Mouse (Mus musculus): ENCODE data around the gene Ccl5.

Ccl5 gene

DNA sequence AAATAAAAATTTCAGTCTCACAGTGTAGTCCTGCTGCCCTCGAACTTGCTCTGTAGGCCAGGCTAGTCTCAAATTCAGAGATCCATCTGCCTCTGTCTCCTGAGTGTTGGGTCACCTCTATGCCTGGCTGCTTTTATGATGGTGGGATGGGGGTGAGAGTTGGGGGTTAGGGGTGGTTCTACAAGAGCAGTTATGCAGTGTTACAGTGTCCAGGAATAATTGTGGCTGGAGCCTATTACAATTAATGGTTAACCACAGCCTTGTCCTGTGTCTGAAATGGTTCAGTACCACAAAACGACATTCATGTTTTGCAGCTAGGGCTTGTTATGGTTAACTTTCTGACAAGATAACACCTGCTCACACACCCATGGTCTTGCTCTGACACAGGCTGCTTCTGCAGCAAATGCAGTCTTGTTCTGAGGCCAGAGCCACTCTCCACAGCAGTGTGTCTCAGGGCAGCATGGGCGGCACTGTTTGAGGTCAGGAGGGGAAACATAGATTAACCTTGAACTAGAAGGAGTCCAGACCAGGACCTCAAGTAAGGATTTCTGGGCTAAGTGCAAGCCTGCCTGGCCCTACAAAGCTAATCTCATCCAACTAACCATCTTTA is 8.5 kb upstream of the Ccl5 start:
- DNase-seq, result peak; percentile 48

DNA sequence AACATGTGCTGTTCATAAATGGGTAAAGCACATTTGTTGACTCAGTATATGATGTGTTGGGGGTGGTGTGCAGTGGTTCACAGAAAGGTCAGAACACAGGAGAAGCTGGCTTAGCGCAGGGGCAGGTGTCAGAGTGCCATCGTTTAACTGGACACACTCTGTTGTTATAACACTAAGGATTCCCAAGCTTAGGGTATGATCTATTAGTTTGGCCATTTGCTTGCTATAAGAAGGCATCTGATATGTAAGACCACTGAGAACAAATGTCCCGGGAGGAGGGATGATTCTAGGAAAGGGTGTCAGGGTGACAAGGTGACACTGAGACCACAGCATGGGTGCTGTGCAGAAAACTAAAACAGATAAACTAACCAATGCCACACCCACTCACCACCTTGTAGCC is 6.5 kb upstream of the Ccl5 start:
- DNase-seq, result no peak

GRCm38 (mm10) chr11:83534609-83535423 is 4.5 kb upstream of the Ccl5 start:
- DNase-seq, result peak; percentile 90

- no peak for DNase-seq
Observed at GRCm38 (mm10) chr11:83534143-83534542, 3.8 kb upstream of the Ccl5 start.

GRCm38 (mm10) chr11:83533192-83533591 is 2.9 kb upstream of the Ccl5 start:
- DNase-seq, result no peak

DNA sequence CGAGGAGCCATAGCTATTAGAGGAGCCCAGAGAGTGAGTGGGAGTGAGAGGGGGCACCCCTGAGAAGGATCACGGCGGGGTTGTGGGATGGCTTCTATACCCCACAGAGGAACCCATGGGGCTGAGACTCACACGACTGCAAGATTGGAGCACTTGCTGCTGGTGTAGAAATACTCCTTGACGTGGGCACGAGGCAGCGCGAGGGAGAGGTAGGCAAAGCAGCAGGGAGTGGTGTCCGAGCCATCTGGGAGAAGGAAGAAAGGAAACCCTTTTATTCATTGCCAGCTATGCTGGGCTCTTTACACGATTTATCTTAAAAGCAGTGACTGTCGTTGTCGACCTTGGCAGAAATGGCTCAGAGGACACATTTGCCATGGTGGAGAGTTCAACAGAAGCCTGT is 1.3 kb downstream of the Ccl5 start:
- no peak for DNase-seq

GRCm38 (mm10) chr11:83522075-83522474 is 8.2 kb downstream of the Ccl5 start, which contains the start of gene Heatr9:
TSS of gene Heatr9 (minus strand) at chr11:83522175.
- no peak for DNase-seq

DNA sequence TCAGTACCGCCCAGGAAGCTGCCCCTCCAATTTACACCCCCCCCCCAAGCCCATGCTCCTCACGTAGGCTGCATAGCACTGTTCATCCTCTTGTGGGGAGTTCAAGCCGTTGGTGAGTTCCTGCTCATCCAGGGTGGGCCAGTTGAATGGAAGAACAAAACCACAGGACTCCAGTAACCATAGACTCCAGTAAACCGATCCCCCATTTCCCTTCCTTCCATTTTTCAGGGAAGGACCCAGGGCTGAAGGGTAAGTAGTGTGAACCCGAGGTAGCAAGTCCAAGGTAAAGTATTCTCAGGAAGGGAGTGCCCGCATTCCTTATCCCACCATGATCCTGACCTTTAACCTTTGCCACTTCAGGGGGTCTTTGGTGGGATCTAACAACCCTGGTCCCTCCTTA is 11.9 kb downstream of the Ccl5 start:
- no peak for DNase-seq

GRCm38 (mm10) chr11:83517153-83517552 is 13.2 kb downstream of the Ccl5 start:
- DNase-seq, result no peak

DNA sequence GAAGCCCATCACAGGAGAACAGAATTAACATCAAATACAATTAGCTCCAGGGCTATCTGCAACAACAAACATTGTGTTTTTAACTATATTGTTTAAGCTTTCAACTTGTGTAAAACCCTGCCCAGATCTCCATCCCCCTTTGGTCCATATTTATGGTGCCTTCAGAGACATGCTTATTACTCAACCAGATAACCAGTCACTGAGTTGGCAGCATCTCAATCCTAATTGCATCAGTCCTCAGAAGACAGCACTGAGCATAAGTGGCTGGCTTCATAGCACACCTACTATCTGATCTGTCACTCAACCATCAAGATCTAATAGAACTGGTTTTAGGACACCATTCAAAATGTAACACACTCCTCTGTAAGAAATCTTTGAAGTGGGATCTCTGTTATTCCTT is 20.8 kb downstream of the Ccl5 start:
- no peak for DNase-seq

DNA sequence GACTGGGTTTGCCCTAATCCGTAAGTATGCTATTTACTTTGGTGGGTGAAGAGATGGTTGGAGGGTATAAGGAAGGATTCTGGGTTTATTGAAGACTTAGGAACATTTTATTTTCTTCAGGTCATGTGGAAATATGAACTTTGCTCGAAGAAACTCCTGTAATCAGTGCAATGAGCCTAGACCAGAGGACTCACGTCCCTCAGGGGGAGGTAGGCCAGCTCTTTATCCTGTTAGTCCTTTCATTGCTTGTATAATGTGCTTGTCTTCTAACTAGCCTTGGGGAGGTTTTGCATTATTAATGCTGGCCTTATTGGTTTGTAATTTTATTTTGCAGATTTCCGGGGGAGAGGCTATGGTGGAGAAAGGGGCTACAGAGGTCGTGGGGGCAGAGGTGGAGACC is 26.0 kb downstream of the Ccl5 start:
- DNase-seq, result no peak

DNA sequence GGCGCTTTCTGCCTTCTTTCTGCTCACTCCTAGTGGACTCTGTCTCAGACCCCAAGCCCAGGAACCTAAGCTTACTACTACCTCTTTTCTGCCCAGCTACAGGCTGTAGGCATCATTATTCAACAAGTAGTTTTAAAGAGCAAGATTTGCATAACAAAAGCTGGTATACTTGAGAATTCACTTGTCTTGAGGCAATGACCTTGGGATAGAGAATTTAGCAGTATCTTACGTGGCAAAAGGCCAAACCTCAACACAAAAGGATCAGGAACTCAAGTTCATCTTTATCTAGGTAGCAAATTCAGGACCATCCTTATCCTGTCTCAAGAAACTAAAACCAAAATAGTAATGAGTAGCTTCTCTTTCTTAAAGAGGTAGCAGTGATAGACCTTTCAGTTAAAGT is 34.7 kb downstream of the Ccl5 start:
- DNase-seq, result no peak

DNA sequence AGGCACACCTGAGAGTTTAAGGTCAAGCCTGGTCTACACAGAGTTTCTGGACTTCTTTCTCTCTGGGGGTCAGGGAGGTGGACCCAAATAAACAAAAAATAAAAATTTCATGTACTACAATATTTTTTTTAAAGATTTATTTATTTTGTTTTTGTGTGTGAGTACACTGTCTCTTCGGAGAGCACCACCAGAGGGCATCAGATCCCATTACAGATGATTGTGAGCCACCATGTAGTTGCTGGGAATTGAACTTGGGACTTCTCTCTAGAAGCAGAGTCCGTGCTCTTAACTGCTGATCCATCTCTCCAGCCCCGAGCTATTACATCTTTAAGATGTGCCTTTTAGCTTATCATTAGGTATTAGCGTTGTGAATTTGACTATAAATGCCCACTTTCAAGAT is 38.8 kb downstream of the Ccl5 start:
- no peak for DNase-seq
